Mouse (Mus musculus) midbrain, embryonic 16.5 days (tissue): ENCODE results near the gene Ttyh2. TPM values are rescaled to one million over a fixed set of nuclear protein-coding genes. Genes with fewer than 3 reads are reported as not detected.
A peak's percentile ranks its signal among the peaks of the same experiment; 100 is the strongest.

Source experiments
- ATAC-seq: fragments of 200-750 bp; cut with Nextera tagmentation; 2 replicates; pipeline ENCODE4 v1.8.0; 2017; ENCODE audit warnings: moderate TSS enrichment
- H3K27ac ChIP-seq: fragments of 300-500 bp; sonication (generic); 2 replicates; pipeline ENCODE4 v1.5.1; 2014; ENCODE audit warnings: mild to moderate bottlenecking, low read length, mixed read lengths
- H3K27me3 ChIP-seq: fragments of 300-500 bp; sonication (generic); 2 replicates; pipeline ENCODE4 v1.6.1; 2014; ENCODE audit warnings: low read depth, low read length, mixed read lengths; ENCODE audit not compliant: control insufficient read depth, insufficient read depth
- H3K36me3 ChIP-seq: fragments of 300-500 bp; sonication (generic); 2 replicates; pipeline ENCODE4 v1.6.1; 2014; ENCODE audit warnings: mild to moderate bottlenecking, low read length, moderate library complexity, mixed read lengths; ENCODE audit not compliant: control insufficient read depth, insufficient read depth
- H3K4me1 ChIP-seq: fragments of 300-500 bp; sonication (generic); 2 replicates; pipeline ENCODE4 v1.6.1; 2014; ENCODE audit warnings: mild to moderate bottlenecking, low read length, mixed read lengths; ENCODE audit not compliant: control insufficient read depth, insufficient read depth
- H3K4me2 ChIP-seq: fragments of 300-500 bp; sonication (generic); 2 replicates; pipeline ENCODE4 v1.6.1; 2014; ENCODE audit warnings: mild to moderate bottlenecking, low read length, mixed read lengths
- H3K4me3 ChIP-seq: fragments of 300-500 bp; sonication (generic); 2 replicates; pipeline ENCODE4 v1.5.1; 2014; ENCODE audit warnings: low read depth, mild to moderate bottlenecking, low read length, moderate library complexity, mixed read lengths
- H3K9ac ChIP-seq: fragments of 300-500 bp; sonication (generic); 2 replicates; pipeline ENCODE4 v1.6.1; 2014; ENCODE audit warnings: low read depth, low read length, mixed read lengths
- H3K9me3 ChIP-seq: fragments of 300-500 bp; sonication (generic); replicated peaks from 2 replicates; pipeline ENCODE4 v1.6.1; 2014; ENCODE audit warnings: mild to moderate bottlenecking, low read length, mixed read lengths; ENCODE audit not compliant: control insufficient read depth, poor library complexity, severe bottlenecking
- WGBS: fragments of 180-500 bp; shearing (Covaris S2); extraction: QIAGEN DNeasy Blood & Tissue Kit; methylation state at CpG from one replicate; pipeline ENCODE4 v1.1.7; 2014; 5-methylcytosine and 5-hydroxymethylcytosine counted together
- polyA plus RNA-seq: library from polyadenylated mRNA; unstranded; fragments of >200 nt; fragmentation: Nextera tagmentation; extraction: Ambion mirVana; gene quantifications from 2 replicates; pipeline ENCODE4 v1.2.1, GENCODE M21; 2015

Gene Ttyh2
- polyA plus RNA-seq, 1 experiment from 2014 or later: 30.9 TPM

GRCm38 (mm10) chr11:114722438-114722837 lies 47.2 kb downstream of the Ttyh2 start:
- H3K27ac ChIP-seq: no peak overlapping the region
- ATAC-seq: no peak
- no peak overlapping the region for H3K4me2 ChIP-seq
- H3K27me3 ChIP-seq: no peaks in the 10 kb centered on the region
- WGBS: 84% methylated on average over 8 of the region's 8 CpGs
- no peak overlapping the region for H3K4me3 ChIP-seq
- no peak overlapping the region for H3K9ac ChIP-seq
- H3K9me3 ChIP-seq: no peaks in the 10 kb centered on the region
- H3K36me3 ChIP-seq: no peaks in the 10 kb centered on the region
- peaks cover 5% of the 10 kb centered on the region for H3K4me1 ChIP-seq

- Histone ChIP-seq H3K27ac (no peak overlapping the region), H3K4me1 (peaks cover 11% of the 10 kb centered on the region), H3K9me3 (no peaks in the 10 kb centered on the region), H3K36me3 (no peaks in the 10 kb centered on the region), H3K9ac (no peak overlapping the region), H3K27me3 (no peaks in the 10 kb centered on the region), H3K4me3 (no peak overlapping the region), H3K4me2 (no peak overlapping the region)
- no peak for ATAC-seq
- WGBS: 81% methylated on average over 13 of the region's 13 CpGs
Measured at GRCm38 (mm10) chr11:114723030-114723429, 47.8 kb downstream of the Ttyh2 start.

GRCm38 (mm10) chr11:114724787-114725590 lies 49.8 kb downstream of the Ttyh2 start:
- H3K36me3 ChIP-seq: no peaks in the 10 kb centered on the region
- WGBS: 69% methylated on average over 11 of the region's 11 CpGs
- ATAC-seq: no peak
- H3K27me3 ChIP-seq: no peaks in the 10 kb centered on the region
- no peak overlapping the region for H3K4me2 ChIP-seq
- peaks cover 14% of the 10 kb centered on the region for H3K4me1 ChIP-seq
- no peaks in the 10 kb centered on the region for H3K9me3 ChIP-seq
- H3K4me3 ChIP-seq: no peak overlapping the region
- H3K27ac ChIP-seq: no peak overlapping the region
- H3K9ac ChIP-seq: no peak overlapping the region

GRCm38 (mm10) chr11:114726965-114727825 lies 52.0 kb downstream of the Ttyh2 start, which contains the start of gene Dnaic2:
Dnaic2 (plus strand) TSS chr11:114727408.
- WGBS: 9% methylated on average over 34 of the region's 34 CpGs
- peaks cover 14% of the 10 kb centered on the region for H3K4me1 ChIP-seq
- H3K36me3 ChIP-seq: no peaks in the 10 kb centered on the region
- H3K4me2 ChIP-seq: peak within 1 kb of the TSS; percentile 87
- H3K27ac ChIP-seq: peak within 1 kb of the TSS; percentile 14; the same call in 1 of the 2 replicates
- H3K9ac ChIP-seq: peak within 1 kb of the TSS; percentile 39; the same call in 1 of the 2 replicates
- ATAC-seq: peak; percentile 89
- no peaks in the 10 kb centered on the region for H3K27me3 ChIP-seq
- H3K4me3 ChIP-seq: peak within 1 kb of the TSS; percentile 42
- H3K9me3 ChIP-seq: no peaks in the 10 kb centered on the region

- H3K9ac ChIP-seq: peak overlapping the region; percentile 39; the same call in 1 of the 2 replicates
- H3K4me3 ChIP-seq: peak overlapping the region; percentile 42
Measured at GRCm38 (mm10) chr11:114727826-114728186, 52.6 kb downstream of the Ttyh2 start.

GRCm38 (mm10) chr11:114728333-114728732 lies 53.1 kb downstream of the Ttyh2 start:
- 53% methylated on average over 5 of the region's 5 CpGs for WGBS
- ATAC-seq: no peak
- Histone ChIP-seq H3K4me2 (no peak overlapping the region), H3K9me3 (no peaks in the 10 kb centered on the region), H3K27ac (no peak overlapping the region), H3K27me3 (no peaks in the 10 kb centered on the region), H3K36me3 (no peaks in the 10 kb centered on the region), H3K4me3 (no peak overlapping the region), H3K4me1 (peaks cover 14% of the 10 kb centered on the region), H3K9ac (no peak overlapping the region)

More at GRCm38 (mm10) chr11:114727826-114728186, 52.6 kb downstream of the Ttyh2 start:
- no peak overlapping the region; the same call in 1 of the 2 replicates for H3K27ac ChIP-seq
- peaks cover 14% of the 10 kb centered on the region for H3K4me1 ChIP-seq
- no peaks in the 10 kb centered on the region for H3K27me3 ChIP-seq
- no peaks in the 10 kb centered on the region for H3K36me3 ChIP-seq
- no peaks in the 10 kb centered on the region for H3K9me3 ChIP-seq
- WGBS: 18% methylated on average over 5 of the region's 5 CpGs
- H3K4me2 ChIP-seq: peak overlapping the region; percentile 87
- peak; percentile 68 for ATAC-seq

GRCm38 (mm10) chr11:114729832-114730363 lies 54.7 kb downstream of the Ttyh2 start:
- peaks cover 14% of the 10 kb centered on the region for H3K4me1 ChIP-seq
- no peak overlapping the region for H3K4me2 ChIP-seq
- no peak overlapping the region for H3K9ac ChIP-seq
- H3K27ac ChIP-seq: no peak overlapping the region
- no peak overlapping the region for H3K4me3 ChIP-seq
- H3K9me3 ChIP-seq: no peaks in the 10 kb centered on the region
- no peak for ATAC-seq
- H3K27me3 ChIP-seq: no peaks in the 10 kb centered on the region
- WGBS: 59% methylated on average over 5 of the region's 6 CpGs
- H3K36me3 ChIP-seq: no peaks in the 10 kb centered on the region

- H3K9ac ChIP-seq: no peak overlapping the region
- H3K27ac ChIP-seq: no peak overlapping the region
- no peak for ATAC-seq
- peaks cover 14% of the 10 kb centered on the region for H3K4me1 ChIP-seq
- no peak overlapping the region for H3K4me2 ChIP-seq
- no peaks in the 10 kb centered on the region for H3K9me3 ChIP-seq
- H3K27me3 ChIP-seq: no peaks in the 10 kb centered on the region
- WGBS: 85% methylated on average over 4 of the region's 4 CpGs
- no peak overlapping the region for H3K4me3 ChIP-seq
- H3K36me3 ChIP-seq: no peaks in the 10 kb centered on the region
Measured at GRCm38 (mm10) chr11:114731711-114732110, 56.5 kb downstream of the Ttyh2 start.
